Mouse (Mus musculus): Measurements from ENCODE around the gene Crtc3. TPM values are rescaled to one million over a fixed set of nuclear protein-coding genes. Genes with fewer than 3 reads are reported as not detected.

The Crtc3 gene
- polyA plus RNA-seq, 1 experiment from 2014 or later, result 22.6 TPM

GRCm38 (mm10) chr7:80614042-80614441, 74.6 kb downstream of the Crtc3 start:
- H3K4me1 ChIP-seq, result 0 out of 2 replicates have a peak, but pooled peaks cover 5% of the 10 kb centered on the region
- no peak for ATAC-seq (ENCODE audit: insufficient read depth, low FRiP score, low read depth)

GRCm38 (mm10) chr7:80612191-80612787, 76.4 kb downstream of the Crtc3 start:
- Histone ChIP-seq H3K27ac (no peak overlapping the region), H3K4me3 (replicated peaks) (no peak overlapping the region), H3K9me3 (no peaks in the 10 kb centered on the region), H3K4me1 (0 out of 2 replicates have a peak, but pooled peaks cover 5% of the 10 kb centered on the region), H3K36me3 (no peaks in the 10 kb centered on the region; the same call in 1 of the 2 replicates), H3K4me2 (no peak overlapping the region), H3K27me3 (replicated peaks) (no peaks in the 10 kb centered on the region), H3K9ac (no peak overlapping the region)
- no peak; the same call in 1 of the 2 replicates for ATAC-seq (ENCODE audit: insufficient read depth, low FRiP score, low read depth)
- WGBS, result 59% methylated on average over 11 of the region's 11 CpGs

More at GRCm38 (mm10) chr7:80614042-80614441, 74.6 kb downstream of the Crtc3 start:
- Histone ChIP-seq H3K9ac (no peak overlapping the region), H3K36me3 (no peaks in the 10 kb centered on the region; the same call in 1 of the 2 replicates), H3K4me2 (no peak overlapping the region), H3K27me3 (replicated peaks) (no peaks in the 10 kb centered on the region), H3K4me3 (replicated peaks) (no peak overlapping the region), H3K27ac (peak overlapping the region; percentile 33; the same call in 1 of the 2 replicates), H3K9me3 (no peaks in the 10 kb centered on the region)
- WGBS, result 63% methylated on average over 3 of the region's 3 CpGs

GRCm38 (mm10) chr7:80611646-80612045, 77.0 kb downstream of the Crtc3 start:
- 72% methylated on average over 7 of the region's 7 CpGs for WGBS
- Histone ChIP-seq H3K36me3 (no peaks in the 10 kb centered on the region; the same call in 1 of the 2 replicates), H3K27ac (no peak overlapping the region), H3K4me3 (replicated peaks) (no peak overlapping the region), H3K4me2 (no peak overlapping the region), H3K9me3 (no peaks in the 10 kb centered on the region), H3K9ac (no peak overlapping the region), H3K27me3 (replicated peaks) (no peaks in the 10 kb centered on the region), H3K4me1 (0 out of 2 replicates have a peak, but pooled peaks cover 5% of the 10 kb centered on the region)
- no peak for ATAC-seq (ENCODE audit: insufficient read depth, low FRiP score, low read depth)

GRCm38 (mm10) chr7:80607503-80607902, 81.2 kb downstream of the Crtc3 start:
- no peaks in the 10 kb centered on the region for H3K9me3 ChIP-seq
- no peak overlapping the region for H3K4me2 ChIP-seq
- no peaks in the 10 kb centered on the region for H3K27me3 ChIP-seq (replicated peaks)
- WGBS, result 48% methylated on average over 2 of the region's 2 CpGs
- H3K9ac ChIP-seq, result no peak overlapping the region
- no peaks in the 10 kb centered on the region for H3K36me3 ChIP-seq
- no peak overlapping the region for H3K27ac ChIP-seq
- no peak for ATAC-seq (ENCODE audit: insufficient read depth, low FRiP score, low read depth)
- H3K4me1 ChIP-seq, result 0 out of 2 replicates have a peak, but pooled peaks cover 3% of the 10 kb centered on the region
- H3K4me3 ChIP-seq (replicated peaks), result no peak overlapping the region

- no peaks in the 10 kb centered on the region for H3K27me3 ChIP-seq (replicated peaks)
- no peak overlapping the region for H3K4me2 ChIP-seq
- no peaks in the 10 kb centered on the region for H3K36me3 ChIP-seq
- WGBS, result 84% methylated on average over 4 of the region's 4 CpGs
- no peaks in the 10 kb centered on the region for H3K9me3 ChIP-seq
- H3K4me1 ChIP-seq, result 0 out of 2 replicates have a peak, but pooled peaks cover 3% of the 10 kb centered on the region
- ATAC-seq (ENCODE audit: insufficient read depth, low FRiP score, low read depth), result no peak
- H3K4me3 ChIP-seq (replicated peaks), result no peak overlapping the region
- no peak overlapping the region for H3K27ac ChIP-seq
- no peak overlapping the region for H3K9ac ChIP-seq
Measured at GRCm38 (mm10) chr7:80606435-80606834, 82.2 kb downstream of the Crtc3 start.

GRCm38 (mm10) chr7:80605557-80605930, 83.1 kb downstream of the Crtc3 start:
- 26% methylated on average over 10 of the region's 10 CpGs for WGBS
- ATAC-seq (ENCODE audit: insufficient read depth, low FRiP score, low read depth), result no peak
- no peak overlapping the region for H3K9ac ChIP-seq
- H3K4me3 ChIP-seq (replicated peaks), result no peak overlapping the region
- H3K36me3 ChIP-seq, result no peaks in the 10 kb centered on the region
- 0 out of 2 replicates have a peak overlapping the region, but pooled peaks have one; percentile 11 for H3K27ac ChIP-seq
- H3K27me3 ChIP-seq (replicated peaks), result no peaks in the 10 kb centered on the region
- 0 out of 2 replicates have a peak, but pooled peaks cover 3% of the 10 kb centered on the region for H3K4me1 ChIP-seq
- no peaks in the 10 kb centered on the region for H3K9me3 ChIP-seq
- no peak overlapping the region for H3K4me2 ChIP-seq

- Histone ChIP-seq H3K27me3 (replicated peaks) (no peaks in the 10 kb centered on the region), H3K27ac (0 out of 2 replicates have a peak overlapping the region, but pooled peaks have one; percentile 11), H3K4me3 (replicated peaks) (no peak overlapping the region), H3K4me1 (0 out of 2 replicates have a peak, but pooled peaks cover 3% of the 10 kb centered on the region), H3K9me3 (no peaks in the 10 kb centered on the region), H3K36me3 (no peaks in the 10 kb centered on the region), H3K9ac (no peak overlapping the region), H3K4me2 (no peak overlapping the region)
- no peak for ATAC-seq (ENCODE audit: insufficient read depth, low FRiP score, low read depth)
- WGBS, result 50% methylated on average over 11 of the region's 11 CpGs
Measured at GRCm38 (mm10) chr7:80604908-80605556, 83.6 kb downstream of the Crtc3 start.

GRCm38 (mm10) chr7:80602574-80602973, 86.1 kb downstream of the Crtc3 start:
- no peak overlapping the region for H3K4me2 ChIP-seq
- H3K9ac ChIP-seq, result no peak overlapping the region
- H3K4me3 ChIP-seq (replicated peaks), result no peak overlapping the region
- H3K9me3 ChIP-seq, result no peaks in the 10 kb centered on the region
- no peaks in the 10 kb centered on the region for H3K27me3 ChIP-seq (replicated peaks)
- 89% methylated on average over 1 of the region's 1 CpGs for WGBS
- 0 out of 2 replicates have a peak, but pooled peaks cover 3% of the 10 kb centered on the region for H3K4me1 ChIP-seq
- peaks cover 8% of the 10 kb centered on the region; the same call in 1 of the 2 replicates for H3K36me3 ChIP-seq
- H3K27ac ChIP-seq, result no peak overlapping the region
- no peak for ATAC-seq (ENCODE audit: insufficient read depth, low FRiP score, low read depth)

- H3K4me2 ChIP-seq, result no peak overlapping the region
- peaks cover 22% of the 10 kb centered on the region; the same call in 1 of the 2 replicates for H3K36me3 ChIP-seq
- ATAC-seq (ENCODE audit: insufficient read depth, low FRiP score, low read depth), result no peak
- H3K9ac ChIP-seq, result no peak overlapping the region
- no peak overlapping the region for H3K4me3 ChIP-seq (replicated peaks)
- no peak overlapping the region for H3K27ac ChIP-seq
- no peaks in the 10 kb centered on the region for H3K27me3 ChIP-seq (replicated peaks)
- H3K4me1 ChIP-seq, result no peaks in the 10 kb centered on the region
- H3K9me3 ChIP-seq, result no peaks in the 10 kb centered on the region
- WGBS, result 85% methylated on average over 13 of the region's 13 CpGs
Measured at GRCm38 (mm10) chr7:80598436-80598985, 90.2 kb downstream of the Crtc3 start.

- Histone ChIP-seq H3K9me3 (no peaks in the 10 kb centered on the region), H3K27ac (no peak overlapping the region), H3K4me1 (no peaks in the 10 kb centered on the region), H3K36me3 (peaks cover 22% of the 10 kb centered on the region; the same call in 1 of the 2 replicates), H3K4me2 (no peak overlapping the region), H3K27me3 (replicated peaks) (no peaks in the 10 kb centered on the region), H3K4me3 (replicated peaks) (no peak overlapping the region), H3K9ac (no peak overlapping the region)
- ATAC-seq (ENCODE audit: insufficient read depth, low FRiP score, low read depth), result no peak
- WGBS, result 89% methylated on average over 5 of the region's 5 CpGs
Measured at GRCm38 (mm10) chr7:80597900-80598299, 90.8 kb downstream of the Crtc3 start.

- H3K27me3 ChIP-seq (replicated peaks), result no peaks in the 10 kb centered on the region
- no peaks in the 10 kb centered on the region for H3K9me3 ChIP-seq
- H3K4me2 ChIP-seq, result no peak overlapping the region
- WGBS, result 88% methylated on average over 16 of the region's 16 CpGs
- H3K36me3 ChIP-seq, result peaks cover 29% of the 10 kb centered on the region
- no peak overlapping the region for H3K9ac ChIP-seq
- no peak for ATAC-seq (ENCODE audit: insufficient read depth, low FRiP score, low read depth)
- H3K4me3 ChIP-seq (replicated peaks), result no peak overlapping the region
- H3K27ac ChIP-seq, result no peak overlapping the region
- peaks cover 7% of the 10 kb centered on the region; the same call in 1 of the 2 replicates for H3K4me1 ChIP-seq
Measured at GRCm38 (mm10) chr7:80589054-80589746, 99.5 kb downstream of the Crtc3 start.
